Mouse (Mus musculus) spleen, adult 2 months (tissue): ENCODE data around the gene Lalba.

ENCODE experiments used
- CTCF ChIP-seq: fragments of 200-500 bp; IDR thresholded peaks from 2 replicates; pipeline ENCODE4 v1.5.1; 2011; ENCODE audit warnings: mild to moderate bottlenecking, inconsistent platforms; ENCODE audit not compliant: insufficient read depth, insufficient read length, insufficient replicate concordance; ENCODE audit errors: extremely low read depth
- POLR2A ChIP-seq: fragments of 200-500 bp; IDR thresholded peaks from 2 replicates; pipeline ENCODE4 v1.6.1; 2011; ENCODE audit warnings: low read depth, low read length, inconsistent platforms

DNA sequence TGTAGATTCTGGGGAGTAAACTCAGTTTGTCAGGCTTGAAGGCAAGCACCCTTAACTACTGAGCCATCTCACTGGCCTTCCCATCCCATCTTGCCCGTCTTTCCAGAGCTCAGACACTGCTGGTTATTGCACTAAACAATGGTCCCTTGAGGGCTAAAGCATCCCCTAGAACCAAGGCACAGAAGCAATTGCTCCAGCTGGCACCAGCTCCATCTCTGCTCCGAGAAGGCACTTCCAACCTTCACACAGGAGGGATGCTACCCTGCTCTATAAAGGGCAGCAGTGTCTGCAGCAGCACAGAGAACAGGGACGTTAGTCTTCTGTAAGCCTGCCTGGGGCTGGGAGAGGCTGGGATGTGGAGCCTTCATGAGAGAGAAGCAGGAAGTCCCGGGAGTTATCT lies 9.6 kb upstream of the Lalba start, which contains the start of gene Olfr279:
- no peak for TF ChIP-seq POLR2A
- no peak for TF ChIP-seq CTCF
